Mouse (Mus musculus): ENCODE results near the gene Polr1e. TPM values are rescaled to one million over a fixed set of nuclear protein-coding genes. Genes with fewer than 3 reads are reported as not detected.
"Not testable (repeated sequence)": the region's sequence is repeated elsewhere in the genome, so short reads cannot be mapped to it uniquely, and the experiment has no call there.

Polr1e gene
- polyA plus RNA-seq, 1 experiment from 2014 or later: 18.3 TPM

- Histone ChIP-seq H3K27me3 (ENCODE audit: control insufficient read depth, insufficient read depth, low read length) (no peaks in the 10 kb centered on the region), H3K27ac (replicated peaks) (no peak overlapping the region), H3K9me3 (ENCODE audit: control insufficient read depth, low read length) (no peaks in the 10 kb centered on the region), H3K36me3 (ENCODE audit: control insufficient read depth, insufficient read depth, low read length) (no peaks in the 10 kb centered on the region), H3K9ac (ENCODE audit: low read length) (no peak overlapping the region), H3K4me3 (ENCODE audit: low read depth, low read length) (no peak overlapping the region), H3K4me1 (replicated peaks; ENCODE audit: control insufficient read depth, insufficient read depth) (no peaks in the 10 kb centered on the region; the same call in 1 of the 2 replicates), H3K4me2 (replicated peaks; ENCODE audit: low read depth) (no peak overlapping the region)
- DNase-seq (ENCODE audit: low spot score) (no peak), ATAC-seq (ENCODE audit: low FRiP score, low TSS enrichment) (no peak)
- TF ChIP-seq EP300 (optimal IDR thresholded peaks at IDR 0.05): no peak
- 87% methylated on average over 13 of the region's 13 CpGs for WGBS
These were observed 19.4 kb downstream of the Polr1e start for GRCm38 (mm10) chr4:45037455-45038410.

GRCm38 (mm10) chr4:45038879-45039278 is 20.5 kb downstream of the Polr1e start:
- not testable (repeated sequence) for H3K27ac ChIP-seq (replicated peaks); H3K9me3 ChIP-seq (ENCODE audit: control insufficient read depth, low read length); H3K4me1 ChIP-seq (replicated peaks; ENCODE audit: control insufficient read depth, insufficient read depth); H3K36me3 ChIP-seq (ENCODE audit: control insufficient read depth, insufficient read depth, low read length); H3K4me2 ChIP-seq (replicated peaks; ENCODE audit: low read depth); H3K4me3 ChIP-seq (ENCODE audit: low read depth, low read length); H3K9ac ChIP-seq (ENCODE audit: low read length); DNase-seq (ENCODE audit: low spot score); H3K27me3 ChIP-seq (ENCODE audit: control insufficient read depth, insufficient read depth, low read length); ATAC-seq (ENCODE audit: low FRiP score, low TSS enrichment)
- peak; percentile 48 for TF ChIP-seq CTCF (IDR thresholded peaks at IDR 0.05; ENCODE audit: low read depth)
- 56% methylated on average over 8 of the region's 8 CpGs for WGBS

- H3K27ac ChIP-seq (replicated peaks); H3K9me3 ChIP-seq (ENCODE audit: control insufficient read depth, low read length); H3K9ac ChIP-seq (ENCODE audit: low read length); ATAC-seq (ENCODE audit: low FRiP score, low TSS enrichment); H3K36me3 ChIP-seq (ENCODE audit: control insufficient read depth, insufficient read depth, low read length); H3K27me3 ChIP-seq (ENCODE audit: control insufficient read depth, insufficient read depth, low read length); H3K4me2 ChIP-seq (replicated peaks; ENCODE audit: low read depth); DNase-seq (ENCODE audit: low spot score); H3K4me1 ChIP-seq (replicated peaks; ENCODE audit: control insufficient read depth, insufficient read depth); H3K4me3 ChIP-seq (ENCODE audit: low read depth, low read length): not testable (repeated sequence)
- 83% methylated on average over 7 of the region's 7 CpGs for WGBS
These were observed 21.2 kb downstream of the Polr1e start for GRCm38 (mm10) chr4:45039546-45039945.

GRCm38 (mm10) chr4:45040795-45041194 is 22.4 kb downstream of the Polr1e start:
- no peak overlapping the region for H3K4me2 ChIP-seq (replicated peaks; ENCODE audit: low read depth)
- H3K27ac ChIP-seq (replicated peaks): no peak overlapping the region
- DNase-seq (ENCODE audit: low spot score): no peak
- no peaks in the 10 kb centered on the region for H3K9me3 ChIP-seq (ENCODE audit: control insufficient read depth, low read length)
- 61% methylated on average over 7 of the region's 7 CpGs for WGBS
- H3K4me3 ChIP-seq (ENCODE audit: low read depth, low read length): no peak overlapping the region
- H3K36me3 ChIP-seq (ENCODE audit: control insufficient read depth, insufficient read depth, low read length): peaks cover 3% of the 10 kb centered on the region; the same call in 1 of the 2 replicates
- no peaks in the 10 kb centered on the region for H3K27me3 ChIP-seq (ENCODE audit: control insufficient read depth, insufficient read depth, low read length)
- H3K4me1 ChIP-seq (replicated peaks; ENCODE audit: control insufficient read depth, insufficient read depth): no peaks in the 10 kb centered on the region
- H3K9ac ChIP-seq (ENCODE audit: low read length): no peak overlapping the region
- TF ChIP-seq EP300 (optimal IDR thresholded peaks at IDR 0.05) (no peak), CTCF (IDR thresholded peaks at IDR 0.05; ENCODE audit: low read depth) (no peak)
- ATAC-seq (ENCODE audit: low FRiP score, low TSS enrichment): no peak

- no peak for ATAC-seq (ENCODE audit: low FRiP score, low TSS enrichment)
- no peaks in the 10 kb centered on the region for H3K9me3 ChIP-seq (ENCODE audit: control insufficient read depth, low read length)
- WGBS: 89% methylated on average over 5 of the region's 5 CpGs
These were observed 28.3 kb downstream of the Polr1e start for GRCm38 (mm10) chr4:45046679-45047078.

GRCm38 (mm10) chr4:45047286-45047887 is 29.0 kb downstream of the Polr1e start:
- TF ChIP-seq CTCF (IDR thresholded peaks at IDR 0.05; ENCODE audit: low read depth) (no peak), EP300 (optimal IDR thresholded peaks at IDR 0.05) (no peak)
- H3K36me3 ChIP-seq (ENCODE audit: control insufficient read depth, insufficient read depth, low read length): peaks cover 4% of the 10 kb centered on the region; the same call in 1 of the 2 replicates
- H3K4me1 ChIP-seq (replicated peaks; ENCODE audit: control insufficient read depth, insufficient read depth): no peaks in the 10 kb centered on the region
- H3K27me3 ChIP-seq (ENCODE audit: control insufficient read depth, insufficient read depth, low read length): no peaks in the 10 kb centered on the region
- H3K4me3 ChIP-seq (ENCODE audit: low read depth, low read length): no peak overlapping the region
- H3K27ac ChIP-seq (replicated peaks): no peak overlapping the region
- WGBS: 88% methylated on average over 9 of the region's 9 CpGs
- H3K4me2 ChIP-seq (replicated peaks; ENCODE audit: low read depth): no peak overlapping the region
- DNase-seq (ENCODE audit: low spot score) (no peak), ATAC-seq (ENCODE audit: low FRiP score, low TSS enrichment) (no peak)
- H3K9ac ChIP-seq (ENCODE audit: low read length): no peak overlapping the region
- no peaks in the 10 kb centered on the region for H3K9me3 ChIP-seq (ENCODE audit: control insufficient read depth, low read length)

More at GRCm38 (mm10) chr4:45046679-45047078, 28.3 kb downstream of the Polr1e start:
- H3K27me3 ChIP-seq (ENCODE audit: control insufficient read depth, insufficient read depth, low read length): no peaks in the 10 kb centered on the region
- H3K36me3 ChIP-seq (ENCODE audit: control insufficient read depth, insufficient read depth, low read length): peaks cover 4% of the 10 kb centered on the region; the same call in 1 of the 2 replicates
- H3K9ac ChIP-seq (ENCODE audit: low read length): no peak overlapping the region
- no peak overlapping the region for H3K27ac ChIP-seq (replicated peaks)
- no peak for TF ChIP-seq EP300 (optimal IDR thresholded peaks at IDR 0.05)
- no peak for TF ChIP-seq CTCF (IDR thresholded peaks at IDR 0.05; ENCODE audit: low read depth)
- H3K4me3 ChIP-seq (ENCODE audit: low read depth, low read length): no peak overlapping the region
- no peak overlapping the region for H3K4me2 ChIP-seq (replicated peaks; ENCODE audit: low read depth)
- no peaks in the 10 kb centered on the region for H3K4me1 ChIP-seq (replicated peaks; ENCODE audit: control insufficient read depth, insufficient read depth)
- DNase-seq (ENCODE audit: low spot score): no peak
